Mouse (Mus musculus): Measurements from ENCODE around the gene Coa6. TPM values are rescaled to one million over a fixed set of nuclear protein-coding genes. Genes with fewer than 3 reads are reported as not detected.

Coa6 gene
- polyA plus RNA-seq, 2 experiments = 26.7 to 39.5 TPM

GRCm38 (mm10) chr8:126424163-126424562 is 1.8 kb downstream of the Coa6 start:
- H3K4me2 ChIP-seq (ENCODE audit: low read depth) = no peak overlapping the region
- no peak overlapping the region for H3K4me3 ChIP-seq (ENCODE audit: insufficient read depth in 1 of 2, low read depth in 2 of 2, low read length in 2 of 2)
- no peak for DNase-seq (ENCODE audit: low read depth in 3 of 3, low spot score in 3 of 3)
- no peak for TF ChIP-seq CTCF (IDR thresholded peaks at IDR 0.05; ENCODE audit: low read depth)
- no peak for TF ChIP-seq EP300 (IDR thresholded peaks at IDR 0.05; ENCODE audit: low read depth)
- peaks cover 26% of the 10 kb centered on the region for H3K36me3 ChIP-seq (replicated peaks; ENCODE audit: control insufficient read depth, insufficient read depth, low read depth)
- H3K4me1 ChIP-seq (replicated peaks; ENCODE audit: control insufficient read depth in 2 of 2, insufficient read depth in 2 of 2, low read length in 1 of 2) = peaks cover 0 to 8% of the 10 kb centered on the region in 2 experiments; a peak in 3 of 4 replicates
- WGBS (ENCODE audit: insufficient replicate concordance) = 75% methylated on average over 4 of the region's 4 CpGs
- H3K27me3 ChIP-seq (ENCODE audit: control insufficient read depth, insufficient read depth, low read length) = no peaks in the 10 kb centered on the region
- H3K9me3 ChIP-seq (ENCODE audit: control insufficient read depth, low read length) = no peaks in the 10 kb centered on the region
- H3K27ac ChIP-seq = no peak overlapping the region
- no peak overlapping the region for H3K9ac ChIP-seq (replicated peaks)
- no peak for ATAC-seq (ENCODE audit: insufficient read depth)

- H3K4me3 ChIP-seq (ENCODE audit: insufficient read depth in 1 of 2, low read depth in 2 of 2, low read length in 2 of 2) = no peak overlapping the region
- no peaks in the 10 kb centered on the region for H3K9me3 ChIP-seq (ENCODE audit: control insufficient read depth, low read length)
- H3K27ac ChIP-seq = no peak overlapping the region
- no peak overlapping the region for H3K9ac ChIP-seq (replicated peaks)
- H3K4me1 ChIP-seq (replicated peaks; ENCODE audit: control insufficient read depth in 2 of 2, insufficient read depth in 2 of 2, low read length in 1 of 2) = peaks cover 0 to 8% of the 10 kb centered on the region in 2 experiments; a peak in 3 of 4 replicates
- no peaks in the 10 kb centered on the region for H3K27me3 ChIP-seq (ENCODE audit: control insufficient read depth, insufficient read depth, low read length)
- H3K4me2 ChIP-seq (ENCODE audit: low read depth) = no peak overlapping the region
- TF ChIP-seq EP300 (IDR thresholded peaks at IDR 0.05; ENCODE audit: low read depth) = no peak
- DNase-seq (ENCODE audit: low read depth in 3 of 3, low spot score in 3 of 3) (no peak), ATAC-seq (ENCODE audit: insufficient read depth) (no peak)
- 62% methylated on average over 1 of the region's 1 CpGs for WGBS (ENCODE audit: insufficient replicate concordance)
- peaks cover 26% of the 10 kb centered on the region for H3K36me3 ChIP-seq (replicated peaks; ENCODE audit: control insufficient read depth, insufficient read depth, low read depth)
Measured at GRCm38 (mm10) chr8:126424946-126425345, 2.6 kb downstream of the Coa6 start.

GRCm38 (mm10) chr8:126429635-126430034 is 7.3 kb downstream of the Coa6 start:
- Histone ChIP-seq H3K9ac (replicated peaks) (no peak overlapping the region), H3K9me3 (ENCODE audit: control insufficient read depth, low read length) (no peaks in the 10 kb centered on the region), H3K4me1 (replicated peaks; ENCODE audit: control insufficient read depth in 2 of 2, insufficient read depth in 2 of 2, low read length in 1 of 2) (no peaks in the 10 kb centered on the region), H3K27me3 (ENCODE audit: control insufficient read depth, insufficient read depth, low read length) (no peaks in the 10 kb centered on the region), H3K4me2 (ENCODE audit: low read depth) (no peak overlapping the region), H3K27ac (no peak overlapping the region), H3K36me3 (replicated peaks; ENCODE audit: control insufficient read depth, insufficient read depth, low read depth) (peaks cover 29% of the 10 kb centered on the region), H3K4me3 (ENCODE audit: insufficient read depth in 1 of 2, low read depth in 2 of 2, low read length in 2 of 2) (no peak overlapping the region)
- TF ChIP-seq EP300 (IDR thresholded peaks at IDR 0.05; ENCODE audit: low read depth) (no peak), CTCF (IDR thresholded peaks at IDR 0.05; ENCODE audit: low read depth) (no peak)
- ATAC-seq (ENCODE audit: insufficient read depth) (no peak), DNase-seq (ENCODE audit: low read depth in 3 of 3, low spot score in 3 of 3) (no peak)
- WGBS (ENCODE audit: insufficient replicate concordance) = 79% methylated on average over 5 of the region's 5 CpGs

DNA sequence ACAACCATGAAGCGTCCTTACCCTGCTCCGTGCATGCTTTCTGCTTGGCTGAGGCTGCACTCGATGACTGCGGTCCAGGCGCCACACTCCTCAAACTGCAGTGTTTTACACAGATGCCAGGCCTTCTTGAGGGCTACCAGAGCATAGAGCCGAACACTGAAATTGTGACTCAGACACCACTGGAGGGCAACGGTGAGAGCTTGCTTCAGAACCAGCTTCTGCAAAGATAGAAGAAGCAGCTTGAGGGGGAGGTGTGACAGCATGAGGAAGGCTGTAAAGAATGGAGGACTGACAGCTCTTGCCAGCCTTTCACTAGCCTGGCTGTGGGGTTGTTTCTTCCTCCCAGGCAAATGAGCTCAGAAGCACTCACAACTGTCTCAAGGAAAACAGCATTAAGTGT is 11.5 kb downstream of the Coa6 start:
- no peak overlapping the region for H3K4me3 ChIP-seq (ENCODE audit: insufficient read depth in 1 of 2, low read depth in 2 of 2, low read length in 2 of 2)
- no peaks in the 10 kb centered on the region for H3K4me1 ChIP-seq (replicated peaks; ENCODE audit: control insufficient read depth in 2 of 2, insufficient read depth in 2 of 2, low read length in 1 of 2)
- no peak overlapping the region for H3K27ac ChIP-seq
- no peak overlapping the region for H3K4me2 ChIP-seq (ENCODE audit: low read depth)
- ATAC-seq (ENCODE audit: insufficient read depth) (no peak), DNase-seq (ENCODE audit: low read depth in 3 of 3, low spot score in 3 of 3) (no peak)
- H3K36me3 ChIP-seq (replicated peaks; ENCODE audit: control insufficient read depth, insufficient read depth, low read depth) = peaks cover 11% of the 10 kb centered on the region
- WGBS (ENCODE audit: insufficient replicate concordance) = 81% methylated on average over 7 of the region's 7 CpGs
- TF ChIP-seq EP300 (IDR thresholded peaks at IDR 0.05; ENCODE audit: low read depth) (no peak), CTCF (IDR thresholded peaks at IDR 0.05; ENCODE audit: low read depth) (peak; percentile 30; the same call in 1 of the 2 replicates)
- H3K9me3 ChIP-seq (ENCODE audit: control insufficient read depth, low read length) = no peaks in the 10 kb centered on the region
- no peaks in the 10 kb centered on the region for H3K27me3 ChIP-seq (ENCODE audit: control insufficient read depth, insufficient read depth, low read length)
- no peak overlapping the region for H3K9ac ChIP-seq (replicated peaks)

- ATAC-seq (ENCODE audit: insufficient read depth) (no peak), DNase-seq (ENCODE audit: low read depth in 3 of 3, low spot score in 3 of 3) (no peak)
- H3K9me3 ChIP-seq (ENCODE audit: control insufficient read depth, low read length) = no peaks in the 10 kb centered on the region
- peaks cover 4% of the 10 kb centered on the region; the same call in 1 of the 2 replicates for H3K36me3 ChIP-seq (replicated peaks; ENCODE audit: control insufficient read depth, insufficient read depth, low read depth)
- H3K27ac ChIP-seq = no peak overlapping the region
- no peak overlapping the region for H3K4me2 ChIP-seq (ENCODE audit: low read depth)
- no peak overlapping the region for H3K9ac ChIP-seq (replicated peaks)
- H3K4me1 ChIP-seq (replicated peaks; ENCODE audit: control insufficient read depth in 2 of 2, insufficient read depth in 2 of 2, low read length in 1 of 2) = no peaks in the 10 kb centered on the region
- 52% methylated on average over 2 of the region's 2 CpGs for WGBS (ENCODE audit: insufficient replicate concordance)
- TF ChIP-seq EP300 (IDR thresholded peaks at IDR 0.05; ENCODE audit: low read depth) = no peak
- no peak for TF ChIP-seq CTCF (IDR thresholded peaks at IDR 0.05; ENCODE audit: low read depth)
- H3K27me3 ChIP-seq (ENCODE audit: control insufficient read depth, insufficient read depth, low read length) = no peaks in the 10 kb centered on the region
- H3K4me3 ChIP-seq (ENCODE audit: insufficient read depth in 1 of 2, low read depth in 2 of 2, low read length in 2 of 2) = no peak overlapping the region
Measured at GRCm38 (mm10) chr8:126438937-126439336, 16.6 kb downstream of the Coa6 start.
